Mouse (Mus musculus): Measurements from ENCODE around the gene Fahd1. TPM values are rescaled to one million over a fixed set of nuclear protein-coding genes. Genes with fewer than 3 reads are reported as not detected.
A peak's percentile ranks its signal among the peaks of the same experiment; 100 is the strongest.

The Fahd1 gene
- polyA plus RNA-seq, 1 experiment from 2014 or later: 19.1 TPM

- Histone ChIP-seq H3K36me3 (replicated peaks) (peaks cover 3% of the 10 kb centered on the region; the same call in 1 of the 2 replicates), H3K27me3 (replicated peaks) (no peaks in the 10 kb centered on the region)
- WGBS: 84% methylated on average over 3 of the region's 3 CpGs
Measured at GRCm38 (mm10) chr17:24855838-24856464, 5.8 kb upstream of the Fahd1 start.

GRCm38 (mm10) chr17:24851381-24852125 lies 1.4 kb upstream of the Fahd1 start:
- peak overlapping the region; percentile 88; the same call in 1 of the 2 replicates for H3K9ac ChIP-seq
- ATAC-seq (replicated peaks): no peak
- no peaks in the 10 kb centered on the region for H3K27me3 ChIP-seq (replicated peaks)
- H3K9me3 ChIP-seq: no peaks in the 10 kb centered on the region
- H3K36me3 ChIP-seq (replicated peaks): peaks cover 3% of the 10 kb centered on the region; the same call in 1 of the 2 replicates
- H3K4me3 ChIP-seq: peak overlapping the region; percentile 98
- 84% methylated on average over 10 of the region's 10 CpGs for WGBS
- H3K4me1 ChIP-seq: peaks cover 26% of the 10 kb centered on the region
- H3K4me2 ChIP-seq: peak overlapping the region; percentile 95
- no peak overlapping the region for H3K27ac ChIP-seq

More at GRCm38 (mm10) chr17:24855838-24856464, 5.8 kb upstream of the Fahd1 start:
- Histone ChIP-seq H3K4me2 (no peak overlapping the region), H3K27ac (no peak overlapping the region), H3K9ac (no peak overlapping the region), H3K9me3 (no peaks in the 10 kb centered on the region), H3K4me3 (no peak overlapping the region), H3K4me1 (peaks cover 9% of the 10 kb centered on the region)
- no peak for ATAC-seq (replicated peaks)

GRCm38 (mm10) chr17:24850773-24851127 lies 586 bp upstream of the Fahd1 start:
- H3K9me3 ChIP-seq: no peaks in the 10 kb centered on the region
- peak overlapping the region; percentile 88 for H3K9ac ChIP-seq
- H3K4me3 ChIP-seq: peak overlapping the region; percentile 98
- H3K4me1 ChIP-seq: peaks cover 26% of the 10 kb centered on the region
- WGBS: under 1% methylated on average over 20 of the region's 20 CpGs
- peak overlapping the region; percentile 95 for H3K4me2 ChIP-seq
- ATAC-seq (replicated peaks): no peak
- no peaks in the 10 kb centered on the region for H3K27me3 ChIP-seq (replicated peaks)
- peaks cover 3% of the 10 kb centered on the region; the same call in 1 of the 2 replicates for H3K36me3 ChIP-seq (replicated peaks)
- H3K27ac ChIP-seq: peak overlapping the region; percentile 97

GRCm38 (mm10) chr17:24849733-24850064 lies 465 bp downstream of the Fahd1 start:
- Histone ChIP-seq H3K4me2 (peak overlapping the region; percentile 95), H3K4me3 (peak overlapping the region; percentile 98), H3K4me1 (peaks cover 26% of the 10 kb centered on the region), H3K9me3 (no peaks in the 10 kb centered on the region), H3K27ac (peak overlapping the region; percentile 97), H3K36me3 (replicated peaks) (peaks cover 3% of the 10 kb centered on the region; the same call in 1 of the 2 replicates), H3K27me3 (replicated peaks) (no peaks in the 10 kb centered on the region), H3K9ac (peak overlapping the region; percentile 68)
- WGBS: 0% methylated on average over 21 of the region's 21 CpGs
- peak; percentile 78; the same call in 1 of the 2 replicates for ATAC-seq (replicated peaks)

- 0 out of 2 replicates have a peak, but pooled peaks cover 3% of the 10 kb centered on the region for H3K36me3 ChIP-seq (replicated peaks)
- no peaks in the 10 kb centered on the region for H3K27me3 ChIP-seq (replicated peaks)
- no peak overlapping the region for H3K4me3 ChIP-seq
- no peaks in the 10 kb centered on the region for H3K9me3 ChIP-seq
- H3K4me2 ChIP-seq: peak overlapping the region; percentile 95
- H3K4me1 ChIP-seq: peaks cover 26% of the 10 kb centered on the region
- no peak overlapping the region for H3K9ac ChIP-seq
- ATAC-seq (replicated peaks): no peak
- H3K27ac ChIP-seq: no peak overlapping the region
Measured at GRCm38 (mm10) chr17:24848600-24849031, 1.5 kb downstream of the Fahd1 start.

- Histone ChIP-seq H3K4me2 (no peak overlapping the region), H3K27ac (no peak overlapping the region), H3K4me1 (peaks cover 26% of the 10 kb centered on the region), H3K36me3 (replicated peaks) (no peaks in the 10 kb centered on the region), H3K9ac (no peak overlapping the region), H3K27me3 (replicated peaks) (no peaks in the 10 kb centered on the region), H3K4me3 (no peak overlapping the region), H3K9me3 (no peaks in the 10 kb centered on the region)
- 96% methylated on average over 1 of the region's 1 CpGs for WGBS
- ATAC-seq (replicated peaks): no peak
Measured at GRCm38 (mm10) chr17:24847386-24847785, 2.8 kb downstream of the Fahd1 start.

- H3K27ac ChIP-seq: no peak overlapping the region
Measured at GRCm38 (mm10) chr17:24844525-24844924, 5.6 kb downstream of the Fahd1 start.

GRCm38 (mm10) chr17:24842631-24843030 lies 7.5 kb downstream of the Fahd1 start:
- Histone ChIP-seq H3K9me3 (no peaks in the 10 kb centered on the region), H3K27ac (no peak overlapping the region), H3K36me3 (replicated peaks) (no peaks in the 10 kb centered on the region), H3K4me1 (no peaks in the 10 kb centered on the region), H3K4me3 (no peak overlapping the region), H3K9ac (no peak overlapping the region), H3K27me3 (replicated peaks) (peaks cover 15% of the 10 kb centered on the region), H3K4me2 (no peak overlapping the region)
- no peak for ATAC-seq (replicated peaks)
- 63% methylated on average over 2 of the region's 2 CpGs for WGBS

More at GRCm38 (mm10) chr17:24844525-24844924, 5.6 kb downstream of the Fahd1 start:
- no peaks in the 10 kb centered on the region for H3K36me3 ChIP-seq (replicated peaks)
- H3K9ac ChIP-seq: no peak overlapping the region
- WGBS: 58% methylated on average over 9 of the region's 9 CpGs
- H3K27me3 ChIP-seq (replicated peaks): peaks cover 12% of the 10 kb centered on the region
- no peak for ATAC-seq (replicated peaks)
- H3K9me3 ChIP-seq: no peaks in the 10 kb centered on the region
- no peak overlapping the region for H3K4me3 ChIP-seq
- peaks cover 13% of the 10 kb centered on the region for H3K4me1 ChIP-seq
- no peak overlapping the region for H3K4me2 ChIP-seq

DNA sequence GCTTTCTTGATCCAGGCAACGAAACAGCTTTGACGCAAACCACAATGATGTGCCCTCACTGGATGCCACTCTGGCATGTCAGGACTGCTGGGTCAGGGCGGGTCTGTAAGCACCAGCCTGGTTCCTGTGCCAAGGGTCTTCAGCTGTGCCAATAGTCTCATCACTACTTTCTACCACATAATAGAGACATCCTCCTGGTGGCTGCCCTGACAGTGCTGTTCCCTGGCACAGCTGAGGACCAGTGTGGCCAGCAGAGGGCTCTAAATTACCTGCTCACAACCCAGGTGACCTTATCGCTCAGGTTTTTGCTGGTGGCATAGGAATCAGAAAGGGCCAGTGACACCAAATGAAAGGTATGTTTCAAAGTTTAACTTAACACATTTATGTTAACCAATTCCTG lies 9.0 kb downstream of the Fahd1 start:
- WGBS: 46% methylated on average over 4 of the region's 4 CpGs
- H3K4me2 ChIP-seq: no peak overlapping the region
- no peak overlapping the region for H3K27ac ChIP-seq
- no peaks in the 10 kb centered on the region for H3K4me1 ChIP-seq
- H3K36me3 ChIP-seq (replicated peaks): no peaks in the 10 kb centered on the region
- peaks cover 21% of the 10 kb centered on the region for H3K27me3 ChIP-seq (replicated peaks)
- no peak overlapping the region for H3K9ac ChIP-seq
- no peak for ATAC-seq (replicated peaks)
- no peaks in the 10 kb centered on the region for H3K9me3 ChIP-seq
- no peak overlapping the region for H3K4me3 ChIP-seq

DNA sequence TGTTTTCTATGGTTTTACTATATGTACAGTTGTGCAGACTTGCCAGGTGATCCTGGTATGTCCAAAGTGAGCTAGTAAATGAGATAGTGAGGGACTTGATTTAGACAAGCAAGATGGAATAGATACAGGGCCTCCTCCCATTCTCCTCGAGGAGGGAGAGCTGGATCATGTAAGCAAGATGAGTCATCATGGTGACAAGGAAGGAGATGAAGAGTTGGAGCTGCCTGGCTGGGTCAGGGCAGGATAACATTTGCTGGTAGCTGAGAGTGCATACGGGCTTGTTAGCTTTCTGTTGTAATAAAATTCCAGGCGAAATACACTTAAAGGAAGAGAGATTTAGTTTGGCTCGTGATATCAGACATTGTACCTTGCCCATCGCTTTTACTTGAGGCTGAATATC lies 9.8 kb downstream of the Fahd1 start:
- Histone ChIP-seq H3K4me2 (no peak overlapping the region), H3K4me1 (no peaks in the 10 kb centered on the region), H3K9ac (no peak overlapping the region), H3K36me3 (replicated peaks) (no peaks in the 10 kb centered on the region), H3K4me3 (no peak overlapping the region), H3K27me3 (replicated peaks) (peaks cover 21% of the 10 kb centered on the region), H3K9me3 (no peaks in the 10 kb centered on the region), H3K27ac (no peak overlapping the region)
- 67% methylated on average over 5 of the region's 5 CpGs for WGBS
- no peak for ATAC-seq (replicated peaks)

DNA sequence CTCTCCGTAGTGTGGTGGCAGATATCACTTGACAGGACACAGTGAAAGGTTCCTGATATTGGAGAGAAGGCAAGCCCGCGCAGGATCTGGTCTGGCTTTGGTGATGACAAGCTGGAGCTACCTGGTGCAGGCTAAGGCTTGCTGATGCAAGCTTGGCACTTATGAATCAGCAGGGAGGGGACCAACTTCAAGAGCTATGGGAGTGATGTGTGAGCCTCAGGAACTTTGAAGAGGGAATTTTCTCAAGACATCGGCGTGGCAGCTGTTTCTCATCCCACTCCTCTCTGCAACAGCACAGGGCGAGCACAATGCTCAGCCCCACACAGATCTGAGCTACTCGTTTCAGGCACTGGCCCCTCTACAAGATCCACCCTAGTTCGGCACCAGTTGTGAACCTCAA lies 10.3 kb downstream of the Fahd1 start, which contains the start of gene Hagh:
Gene Hagh (plus strand): TSS at position 302 of the 400 bp plus-strand sequence.
- Histone ChIP-seq H3K4me1 (no peaks in the 10 kb centered on the region), H3K27me3 (replicated peaks) (peaks cover 21% of the 10 kb centered on the region), H3K9me3 (no peaks in the 10 kb centered on the region), H3K27ac (no peak within 1 kb of the TSS), H3K36me3 (replicated peaks) (no peaks in the 10 kb centered on the region), H3K9ac (no peak within 1 kb of the TSS), H3K4me3 (no peak within 1 kb of the TSS), H3K4me2 (no peak within 1 kb of the TSS)
- no peak for ATAC-seq (replicated peaks)
- WGBS: 77% methylated on average over 8 of the region's 8 CpGs

GRCm38 (mm10) chr17:24821351-24822280 lies 28.5 kb downstream of the Fahd1 start:
- no peaks in the 10 kb centered on the region for H3K4me1 ChIP-seq
- no peak for ATAC-seq (replicated peaks)
- no peaks in the 10 kb centered on the region for H3K9me3 ChIP-seq
- H3K36me3 ChIP-seq (replicated peaks): no peaks in the 10 kb centered on the region
- no peak overlapping the region for H3K4me3 ChIP-seq
- H3K4me2 ChIP-seq: no peak overlapping the region
- WGBS: 58% methylated on average over 3 of the region's 3 CpGs
- H3K9ac ChIP-seq: no peak overlapping the region
- no peaks in the 10 kb centered on the region; the same call in 1 of the 2 replicates for H3K27me3 ChIP-seq (replicated peaks)
- H3K27ac ChIP-seq: no peak overlapping the region
